Mouse (Mus musculus): ENCODE data around the gene Atf3. TPM values are rescaled to one million over a fixed set of nuclear protein-coding genes. Genes with fewer than 3 reads are reported as not detected.
"Not testable (repeated sequence)": the region's sequence is repeated elsewhere in the genome, so short reads cannot be mapped to it uniquely, and the experiment has no call there.

Atf3 gene
- polyA plus RNA-seq, 1 experiment from 2014 or later: 2.2 TPM

DNA sequence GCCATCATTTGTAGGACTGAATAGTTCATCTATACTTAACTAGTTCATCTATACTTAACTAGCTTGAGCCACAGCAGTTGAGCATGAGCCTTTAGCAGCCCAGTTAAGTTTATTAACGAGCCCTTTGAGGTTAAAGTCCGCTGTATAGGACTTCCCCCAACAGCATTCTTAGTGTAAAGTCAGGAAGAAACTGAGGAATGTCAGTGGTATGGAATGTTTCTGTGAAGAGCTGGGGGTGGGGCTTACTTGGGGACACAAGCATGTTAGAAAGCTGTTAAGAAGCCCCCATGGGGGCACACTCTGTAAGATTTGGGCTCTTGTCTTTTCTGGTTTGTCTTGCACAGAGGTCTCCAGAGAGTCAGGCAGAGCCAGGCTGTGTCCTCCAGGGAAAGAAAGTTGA is 38.0 kb downstream of the Atf3 start:
- Histone ChIP-seq H3K4me1 (replicated peaks) (peaks cover 46% of the 10 kb centered on the region), H3K27ac (replicated peaks) (no peak overlapping the region), H3K9me3 (replicated peaks) (no peaks in the 10 kb centered on the region), H3K4me2 (no peak overlapping the region), H3K36me3 (replicated peaks) (no peaks in the 10 kb centered on the region), H3K9ac (no peak overlapping the region), H3K27me3 (peaks cover 90% of the 10 kb centered on the region), H3K4me3 (replicated peaks) (no peak overlapping the region)
- ATAC-seq (ENCODE audit: insufficient read depth): no peak
- WGBS (ENCODE audit: insufficient replicate concordance): 13% methylated on average over 2 of the region's 2 CpGs

DNA sequence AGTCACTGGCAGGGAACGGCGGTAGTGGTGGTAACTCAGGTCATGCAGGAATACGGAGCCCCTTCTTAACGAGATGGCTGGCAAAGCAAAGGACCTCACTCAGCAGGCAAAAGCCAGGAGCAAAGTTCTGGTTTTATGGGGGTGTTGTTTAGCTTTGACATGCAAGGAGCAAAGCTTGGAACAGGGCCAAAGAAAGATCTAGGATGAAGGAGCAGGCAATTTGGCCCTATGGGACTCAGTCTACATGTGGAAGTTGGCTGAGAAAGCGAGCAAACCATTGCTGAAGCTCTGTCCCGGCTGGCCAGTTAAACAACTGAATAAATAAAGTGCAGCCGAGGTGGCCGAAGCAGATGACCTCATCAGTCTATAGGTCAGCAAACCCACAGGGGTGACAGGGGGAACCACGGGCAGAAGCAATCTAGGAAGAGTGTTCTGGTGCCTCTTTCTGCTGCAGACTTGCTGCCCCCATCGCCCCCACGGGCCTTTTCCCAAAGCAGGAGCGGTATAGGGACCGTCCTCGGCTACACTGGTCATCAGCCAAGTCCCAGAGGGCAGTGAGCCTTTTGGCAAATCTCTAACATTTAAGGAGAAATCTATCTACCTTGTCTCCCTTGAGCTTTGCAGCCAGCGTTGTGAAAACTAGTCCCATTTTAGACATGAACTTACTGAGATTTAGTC is 39.2 kb downstream of the Atf3 start:
- H3K27me3 ChIP-seq: peaks cover 85% of the 10 kb centered on the region
- ATAC-seq (ENCODE audit: insufficient read depth): no peak
- H3K27ac ChIP-seq (replicated peaks): no peak overlapping the region
- no peak overlapping the region for H3K4me3 ChIP-seq (replicated peaks)
- H3K4me1 ChIP-seq (replicated peaks): peaks cover 34% of the 10 kb centered on the region
- H3K9me3 ChIP-seq (replicated peaks): no peaks in the 10 kb centered on the region
- no peaks in the 10 kb centered on the region for H3K36me3 ChIP-seq (replicated peaks)
- no peak overlapping the region for H3K9ac ChIP-seq
- 24% methylated on average over 15 of the region's 15 CpGs for WGBS (ENCODE audit: insufficient replicate concordance)
- H3K4me2 ChIP-seq: no peak overlapping the region

DNA sequence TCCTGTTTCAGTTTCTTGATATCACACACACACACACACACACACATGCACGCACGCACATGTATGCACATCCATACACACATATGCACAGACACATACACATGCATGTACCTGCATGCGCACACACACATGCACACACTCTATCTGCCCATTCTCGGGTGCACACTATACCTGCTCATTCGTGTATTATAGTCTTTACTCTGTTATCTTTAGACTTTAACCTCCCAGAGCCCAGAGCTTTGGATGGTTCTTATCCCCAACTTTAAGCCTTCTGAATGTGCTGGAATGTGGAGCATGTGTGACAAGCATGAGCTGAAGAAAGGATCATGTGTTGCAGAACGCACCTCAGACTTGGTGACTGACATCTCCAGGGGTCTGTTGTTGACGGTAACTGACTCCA is 41.0 kb downstream of the Atf3 start:
- H3K9ac ChIP-seq: no peak overlapping the region
- no peak overlapping the region for H3K4me2 ChIP-seq
- no peak overlapping the region for H3K27ac ChIP-seq (replicated peaks)
- no peaks in the 10 kb centered on the region for H3K36me3 ChIP-seq (replicated peaks)
- ATAC-seq (ENCODE audit: insufficient read depth): no peak
- no peak overlapping the region for H3K4me3 ChIP-seq (replicated peaks)
- H3K9me3 ChIP-seq (replicated peaks): no peaks in the 10 kb centered on the region
- peaks cover 69% of the 10 kb centered on the region for H3K27me3 ChIP-seq
- whole genome bisulfite sequencing (ENCODE audit: insufficient replicate concordance): 52% methylated on average over 7 of the region's 7 CpGs
- peaks cover 24% of the 10 kb centered on the region for H3K4me1 ChIP-seq (replicated peaks)

DNA sequence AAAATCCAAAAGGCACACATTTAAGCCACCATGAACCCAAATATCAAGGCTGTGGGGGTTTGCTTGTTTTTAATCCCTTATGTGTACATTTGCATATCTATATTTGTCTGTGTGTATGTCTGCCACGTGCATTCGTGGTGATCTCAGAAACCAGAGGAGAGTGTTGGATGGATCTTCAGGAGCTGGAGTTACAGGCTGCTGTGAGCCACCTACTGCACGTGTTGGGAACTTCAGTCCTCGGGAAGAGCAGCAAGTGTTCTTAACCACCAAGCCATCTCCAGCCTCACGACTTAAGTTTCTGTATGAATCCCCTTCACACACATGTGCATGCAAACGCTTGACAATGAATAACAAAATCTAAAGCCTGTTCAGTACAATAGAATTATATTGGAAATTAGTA is 45.4 kb downstream of the Atf3 start:
- Histone ChIP-seq H3K9me3 (replicated peaks) (no peaks in the 10 kb centered on the region), H3K27ac (replicated peaks) (no peak overlapping the region), H3K4me3 (replicated peaks) (no peak overlapping the region), H3K36me3 (replicated peaks) (no peaks in the 10 kb centered on the region), H3K27me3 (peaks cover 25% of the 10 kb centered on the region), H3K4me2 (no peak overlapping the region), H3K4me1 (replicated peaks) (no peaks in the 10 kb centered on the region), H3K9ac (no peak overlapping the region)
- ATAC-seq (ENCODE audit: insufficient read depth): no peak
- WGBS (ENCODE audit: insufficient replicate concordance): 10% methylated on average over 6 of the region's 6 CpGs

DNA sequence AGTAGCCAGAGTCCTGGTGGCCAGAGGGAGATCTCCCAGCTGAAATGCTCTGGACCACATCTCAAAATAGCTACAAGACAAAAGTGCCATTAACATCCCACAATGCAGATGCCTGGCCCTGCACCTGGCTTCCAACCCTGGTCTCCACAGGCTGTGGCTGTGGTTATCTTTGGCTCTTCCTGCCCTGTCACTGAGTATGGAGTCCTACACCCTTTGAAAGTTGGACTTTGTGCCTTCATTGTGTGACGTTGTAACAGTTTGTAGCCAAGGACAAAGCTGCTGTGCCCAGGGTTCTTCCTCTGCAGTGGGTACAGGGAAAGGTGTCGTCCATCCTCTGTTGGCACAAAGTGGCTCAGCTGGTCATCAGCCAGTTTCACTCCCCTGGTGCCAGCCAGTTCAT is 47.4 kb downstream of the Atf3 start:
- H3K27ac ChIP-seq (replicated peaks): no peak overlapping the region
- H3K4me1 ChIP-seq (replicated peaks): no peaks in the 10 kb centered on the region
- WGBS (ENCODE audit: insufficient replicate concordance): 29% methylated on average over 2 of the region's 2 CpGs
- H3K4me3 ChIP-seq (replicated peaks): no peak overlapping the region
- H3K4me2 ChIP-seq: no peak overlapping the region
- no peaks in the 10 kb centered on the region for H3K9me3 ChIP-seq (replicated peaks)
- no peaks in the 10 kb centered on the region for H3K36me3 ChIP-seq (replicated peaks)
- H3K9ac ChIP-seq: no peak overlapping the region
- ATAC-seq (ENCODE audit: insufficient read depth): no peak
- H3K27me3 ChIP-seq: peaks cover 9% of the 10 kb centered on the region

DNA sequence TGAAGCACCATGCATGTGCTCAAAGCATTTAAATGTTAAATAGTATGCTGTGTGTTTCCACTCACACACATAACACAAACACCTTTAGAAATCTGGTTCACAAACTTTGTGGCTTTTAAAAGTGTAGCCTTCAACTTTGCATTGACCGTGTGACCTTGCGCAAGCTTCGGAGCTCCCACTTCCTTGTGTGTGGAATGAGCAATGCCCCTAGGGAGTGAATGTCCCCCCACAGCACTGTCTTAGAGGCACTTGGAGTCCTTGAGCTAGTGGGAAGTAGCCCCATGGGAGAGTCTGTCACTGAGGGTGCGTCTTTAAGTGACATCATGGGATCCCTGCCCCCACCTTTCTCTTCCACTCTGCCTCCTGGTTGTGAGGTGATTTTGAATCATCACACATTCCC is 51.6 kb downstream of the Atf3 start:
- H3K9ac ChIP-seq: no peak overlapping the region
- no peak for ATAC-seq (ENCODE audit: insufficient read depth)
- 63% methylated on average over 4 of the region's 4 CpGs for WGBS (ENCODE audit: insufficient replicate concordance)

DNA sequence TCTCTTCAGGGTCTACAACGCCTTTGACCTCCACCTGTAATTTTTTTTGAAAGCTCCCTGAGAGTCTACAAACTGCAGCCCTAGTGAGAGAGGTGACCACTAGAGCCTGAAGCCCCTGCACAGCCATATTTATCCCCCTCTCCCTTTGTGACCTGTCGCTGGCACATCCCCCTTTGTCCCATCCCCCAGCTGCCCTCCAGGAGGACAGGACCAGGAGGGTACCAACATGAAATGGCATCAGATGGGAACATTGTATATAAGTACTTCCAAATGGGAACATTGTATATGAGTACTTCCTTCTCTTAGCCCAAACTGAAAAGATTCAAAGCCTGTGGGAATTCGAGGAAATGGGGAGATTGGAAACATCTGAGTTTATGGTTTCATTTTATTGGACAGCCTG is 53.1 kb downstream of the Atf3 start, which contains the start of gene Fam71a:
Gene Fam71a (minus strand): TSS at position 101 of the 400 bp plus-strand sequence.
- no peak within 1 kb of the TSS for H3K4me3 ChIP-seq (replicated peaks)
- H3K4me2 ChIP-seq: no peak within 1 kb of the TSS
- no peak within 1 kb of the TSS for H3K9ac ChIP-seq
- WGBS (ENCODE audit: insufficient replicate concordance): 46% methylated on average over 3 of the region's 3 CpGs
- H3K4me1 ChIP-seq (replicated peaks): no peaks in the 10 kb centered on the region
- no peaks in the 10 kb centered on the region; the same call in 1 of the 2 replicates for H3K27me3 ChIP-seq
- no peak for ATAC-seq (ENCODE audit: insufficient read depth)
- no peaks in the 10 kb centered on the region for H3K9me3 ChIP-seq (replicated peaks)
- H3K36me3 ChIP-seq (replicated peaks): no peaks in the 10 kb centered on the region
- no peak within 1 kb of the TSS for H3K27ac ChIP-seq (replicated peaks)

More for the DNA sequence above, 51.6 kb downstream of the Atf3 start:
- H3K4me2 ChIP-seq: no peak overlapping the region
- H3K36me3 ChIP-seq (replicated peaks): no peaks in the 10 kb centered on the region
- H3K27ac ChIP-seq (replicated peaks): no peak overlapping the region
- H3K4me3 ChIP-seq (replicated peaks): no peak overlapping the region
- H3K27me3 ChIP-seq: no peaks in the 10 kb centered on the region; the same call in 1 of the 2 replicates
- no peaks in the 10 kb centered on the region for H3K4me1 ChIP-seq (replicated peaks)
- H3K9me3 ChIP-seq (replicated peaks): no peaks in the 10 kb centered on the region

DNA sequence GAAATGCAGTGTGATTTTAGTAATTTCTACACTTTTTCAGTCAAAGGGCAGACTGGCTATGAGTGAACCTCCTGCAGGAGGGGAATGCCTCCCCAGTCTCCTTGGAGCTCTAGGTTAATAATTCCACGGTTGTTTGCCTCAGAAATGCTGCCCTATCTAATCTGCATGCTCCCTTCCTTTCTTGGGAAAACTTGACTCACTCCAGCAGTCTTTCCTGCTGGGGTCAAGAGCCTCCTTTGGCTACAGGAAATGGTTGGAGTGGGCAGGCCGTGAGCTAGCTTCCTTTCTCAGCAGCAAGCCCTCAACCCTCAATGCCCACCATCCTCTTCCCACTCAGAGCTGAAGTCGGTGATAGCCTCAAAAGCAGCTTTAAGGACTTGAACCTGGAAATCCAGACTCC is 63.5 kb downstream of the Atf3 start:
- no peak overlapping the region for H3K4me2 ChIP-seq
- H3K4me1 ChIP-seq (replicated peaks): no peaks in the 10 kb centered on the region; the same call in 1 of the 2 replicates
- WGBS (ENCODE audit: insufficient replicate concordance): 25% methylated on average over 3 of the region's 3 CpGs
- ATAC-seq (ENCODE audit: insufficient read depth): no peak
- no peak overlapping the region; the same call in 1 of the 2 replicates for H3K27ac ChIP-seq (replicated peaks)
- peaks cover 5% of the 10 kb centered on the region; the same call in 1 of the 2 replicates for H3K9me3 ChIP-seq (replicated peaks)
- no peaks in the 10 kb centered on the region for H3K36me3 ChIP-seq (replicated peaks)
- no peak overlapping the region for H3K4me3 ChIP-seq (replicated peaks)
- H3K27me3 ChIP-seq: no peaks in the 10 kb centered on the region
- H3K9ac ChIP-seq: no peak overlapping the region

DNA sequence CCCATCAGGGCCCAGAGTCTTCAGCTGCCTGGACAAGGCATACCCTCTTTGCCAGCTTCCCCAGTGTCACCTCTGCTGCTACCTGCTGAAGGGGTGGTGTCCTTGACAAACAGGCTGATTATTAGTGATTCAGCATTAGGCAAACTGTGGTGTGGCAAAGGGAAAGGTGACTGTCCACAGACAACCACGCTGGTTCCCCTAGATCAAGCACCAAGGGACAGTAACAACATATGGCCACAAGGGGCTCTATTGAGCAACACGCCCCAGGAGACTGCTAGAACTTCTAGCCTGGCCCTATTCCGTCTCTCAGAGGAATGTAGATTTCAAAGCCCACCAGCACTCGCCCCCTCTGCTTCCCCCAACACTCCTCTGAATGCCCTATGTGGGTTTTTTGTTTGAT is 64.8 kb downstream of the Atf3 start:
- Histone ChIP-seq H3K27ac (replicated peaks) (no peak overlapping the region), H3K4me3 (replicated peaks) (no peak overlapping the region), H3K9me3 (replicated peaks) (peaks cover 5% of the 10 kb centered on the region; the same call in 1 of the 2 replicates), H3K4me2 (no peak overlapping the region), H3K36me3 (replicated peaks) (no peaks in the 10 kb centered on the region), H3K27me3 (no peaks in the 10 kb centered on the region), H3K4me1 (replicated peaks) (no peaks in the 10 kb centered on the region; the same call in 1 of the 2 replicates), H3K9ac (no peak overlapping the region)
- 0 out of 2 replicates have a peak, but pooled peaks have one; percentile 34 for ATAC-seq (ENCODE audit: insufficient read depth)
- 13% methylated on average over 4 of the region's 4 CpGs for WGBS (ENCODE audit: insufficient replicate concordance)

DNA sequence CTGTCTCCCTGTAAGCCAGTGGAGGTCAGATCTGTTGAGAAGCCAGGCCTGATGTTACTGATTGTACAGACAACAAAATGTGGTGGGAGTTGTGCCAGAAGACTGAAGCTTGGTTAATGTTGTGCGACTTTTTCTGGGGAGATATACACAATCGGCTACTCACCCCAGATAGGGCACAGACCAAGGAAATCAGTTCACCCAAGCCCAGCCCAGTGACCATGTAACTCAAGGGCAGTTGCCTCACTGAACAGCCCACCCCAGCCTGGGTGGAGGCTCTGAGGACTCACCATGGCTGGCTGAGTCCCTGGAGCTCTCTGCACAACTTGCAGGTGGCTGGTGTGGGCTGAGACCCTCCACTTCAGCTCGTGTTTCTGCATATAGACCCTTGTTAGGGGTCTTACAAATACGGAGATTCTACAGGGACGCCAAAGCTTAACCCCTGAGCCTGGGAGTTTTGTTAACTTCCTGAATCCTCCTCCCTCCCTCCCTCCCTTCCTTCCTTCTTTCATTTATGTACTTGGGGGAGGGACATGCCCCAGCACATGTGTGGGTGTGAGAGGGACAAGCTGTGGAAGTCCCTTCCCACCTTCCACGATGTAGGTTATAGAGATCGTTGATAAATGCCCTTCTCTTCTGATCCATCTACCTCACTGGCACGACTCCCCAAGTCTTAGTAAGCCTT is 66.8 kb downstream of the Atf3 start:
- H3K27me3 ChIP-seq: no peaks in the 10 kb centered on the region
- H3K4me2 ChIP-seq: no peak overlapping the region
- WGBS (ENCODE audit: insufficient replicate concordance): 28% methylated on average over 8 of the region's 8 CpGs
- H3K36me3 ChIP-seq (replicated peaks): no peaks in the 10 kb centered on the region
- no peak overlapping the region for H3K27ac ChIP-seq (replicated peaks)
- ATAC-seq (ENCODE audit: insufficient read depth): no peak
- H3K9me3 ChIP-seq (replicated peaks): no peaks in the 10 kb centered on the region
- H3K9ac ChIP-seq: no peak overlapping the region
- H3K4me1 ChIP-seq (replicated peaks): no peaks in the 10 kb centered on the region; the same call in 1 of the 2 replicates
- no peak overlapping the region for H3K4me3 ChIP-seq (replicated peaks)

DNA sequence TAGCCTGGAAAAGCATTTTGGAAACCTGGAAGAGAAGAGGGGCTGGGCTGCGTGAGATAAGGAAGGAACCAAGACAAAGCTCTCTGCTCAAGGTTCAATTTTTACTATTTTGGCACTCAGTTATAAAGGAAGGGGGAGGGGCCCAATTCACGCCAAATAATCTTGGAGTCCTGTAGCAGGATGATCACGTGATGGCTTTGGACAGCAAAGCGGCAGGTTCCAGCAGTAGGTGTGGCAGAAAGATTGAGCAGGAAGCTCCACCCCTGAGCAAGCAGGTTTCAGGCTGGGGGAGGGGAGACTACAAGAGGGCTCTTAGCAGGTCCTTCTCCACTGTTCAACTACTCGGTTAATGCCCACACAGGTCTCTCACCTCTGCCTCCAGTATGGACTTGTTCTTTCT is 68.3 kb downstream of the Atf3 start:
- H3K27ac ChIP-seq (replicated peaks); H3K36me3 ChIP-seq (replicated peaks); H3K4me3 ChIP-seq (replicated peaks); H3K9ac ChIP-seq; H3K4me1 ChIP-seq (replicated peaks); H3K4me2 ChIP-seq; H3K27me3 ChIP-seq; ATAC-seq (ENCODE audit: insufficient read depth); H3K9me3 ChIP-seq (replicated peaks): not testable (repeated sequence)
- WGBS (ENCODE audit: insufficient replicate concordance): 66% methylated on average over 5 of the region's 5 CpGs
